Mouse (Mus musculus): ENCODE data around the gene Slc6a5. TPM values are rescaled to one million over a fixed set of nuclear protein-coding genes. Genes with fewer than 3 reads are reported as not detected.

Gene Slc6a5
- polyA plus RNA-seq, 1 experiment from 2014 or later, result 5.4 TPM

DNA sequence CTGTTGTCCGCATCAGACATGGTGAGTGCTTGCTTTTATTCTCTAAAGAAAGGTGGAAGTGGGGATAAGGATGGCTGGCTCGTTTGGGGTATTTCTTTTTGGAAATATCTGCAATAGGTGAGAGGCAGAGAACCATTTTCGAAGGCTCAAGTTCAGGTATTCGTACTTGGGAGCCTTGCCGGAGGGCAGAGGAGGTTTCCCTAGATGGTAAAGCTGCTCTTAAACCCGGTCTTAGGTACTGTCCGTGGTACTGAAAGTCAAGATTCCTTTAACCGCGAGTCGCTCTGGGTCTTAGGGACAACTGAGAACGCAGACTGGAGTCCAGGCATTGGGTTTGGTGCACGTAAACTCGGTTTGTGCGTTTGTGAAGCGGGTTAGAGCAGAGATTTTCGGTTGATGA is 415 bp downstream of the Slc6a5 start:
- Histone ChIP-seq H3K27me3 (ENCODE audit: control insufficient read depth, insufficient read depth, low read length) (peaks cover 96% of the 10 kb centered on the region), H3K4me3 (ENCODE audit: low read depth, low read length) (peak overlapping the region; percentile 35), H3K4me1 (replicated peaks; ENCODE audit: control insufficient read depth, insufficient read depth, low read length) (no peaks in the 10 kb centered on the region; the same call in 1 of the 2 replicates), H3K4me2 (replicated peaks; ENCODE audit: low read depth, low read length) (no peak overlapping the region), H3K9ac (ENCODE audit: low read depth, low read length) (peak overlapping the region; percentile 45; the same call in 1 of the 2 replicates), H3K36me3 (ENCODE audit: control insufficient read depth, insufficient read depth, low read length) (no peaks in the 10 kb centered on the region), H3K9me3 (ENCODE audit: control insufficient read depth, low read length) (no peaks in the 10 kb centered on the region), H3K27ac (ENCODE audit: low read depth, low read length) (peak overlapping the region; percentile 60; the same call in 1 of the 2 replicates)
- DNase-seq (ENCODE audit: low spot score), result peak; percentile 83
- no peak for ATAC-seq (ENCODE audit: low FRiP score)
- WGBS, result under 1% methylated on average over 16 of the region's 16 CpGs

DNA sequence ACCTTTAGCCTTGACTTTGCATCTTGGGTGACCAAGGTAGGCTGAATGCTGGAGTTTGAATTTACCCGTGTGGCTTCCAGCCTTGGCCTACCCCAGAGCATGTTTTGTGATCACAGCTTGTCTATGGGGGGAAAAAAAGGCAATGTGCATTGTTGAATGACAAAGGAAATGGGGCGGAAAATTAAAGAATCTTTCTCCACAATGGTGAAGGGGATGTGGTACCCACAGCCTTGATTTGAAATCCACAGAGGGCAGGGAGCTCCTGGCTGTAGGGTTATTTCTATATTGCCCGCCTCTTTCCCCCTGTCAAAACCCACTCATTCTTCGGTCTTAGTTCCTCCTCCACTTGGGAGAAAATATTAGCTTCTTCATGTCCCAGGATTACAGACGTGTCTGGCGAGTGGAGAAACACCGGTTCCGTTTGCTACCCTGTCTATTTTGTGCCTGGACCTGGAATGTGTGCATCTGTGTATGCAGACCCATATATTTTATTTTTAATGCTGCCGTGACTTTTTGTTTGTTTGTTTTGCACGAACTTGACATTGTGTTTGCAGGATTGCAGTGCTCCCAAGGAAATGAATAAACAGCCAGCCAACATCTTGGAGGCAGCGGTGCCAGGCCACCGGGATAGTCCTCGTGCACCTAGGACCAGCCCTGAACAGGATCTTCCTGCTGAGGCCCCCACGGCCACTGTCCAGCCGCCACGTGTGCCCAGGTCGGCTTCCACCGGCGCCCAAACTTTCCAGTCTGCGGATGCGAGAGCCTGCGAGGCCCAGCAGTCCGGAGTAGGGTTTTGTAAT is 1.4 kb downstream of the Slc6a5 start:
- H3K9ac ChIP-seq (ENCODE audit: low read depth, low read length), result peak overlapping the region; percentile 50
- no peaks in the 10 kb centered on the region for H3K9me3 ChIP-seq (ENCODE audit: control insufficient read depth, low read length)
- no peaks in the 10 kb centered on the region; the same call in none of the 2 replicates for H3K4me1 ChIP-seq (replicated peaks; ENCODE audit: control insufficient read depth, insufficient read depth, low read length)
- H3K27ac ChIP-seq (ENCODE audit: low read depth, low read length), result peak overlapping the region; percentile 68
- DNase-seq (ENCODE audit: low spot score) (peak; percentile 54), ATAC-seq (ENCODE audit: low FRiP score) (no peak)
- H3K4me3 ChIP-seq (ENCODE audit: low read depth, low read length), result peak overlapping the region; percentile 35
- WGBS, result 1% methylated on average over 23 of the region's 23 CpGs
- H3K27me3 ChIP-seq (ENCODE audit: control insufficient read depth, insufficient read depth, low read length), result peaks cover 98% of the 10 kb centered on the region
- no peaks in the 10 kb centered on the region for H3K36me3 ChIP-seq (ENCODE audit: control insufficient read depth, insufficient read depth, low read length)
- H3K4me2 ChIP-seq (replicated peaks; ENCODE audit: low read depth, low read length), result no peak overlapping the region; the same call in 1 of the 2 replicates

DNA sequence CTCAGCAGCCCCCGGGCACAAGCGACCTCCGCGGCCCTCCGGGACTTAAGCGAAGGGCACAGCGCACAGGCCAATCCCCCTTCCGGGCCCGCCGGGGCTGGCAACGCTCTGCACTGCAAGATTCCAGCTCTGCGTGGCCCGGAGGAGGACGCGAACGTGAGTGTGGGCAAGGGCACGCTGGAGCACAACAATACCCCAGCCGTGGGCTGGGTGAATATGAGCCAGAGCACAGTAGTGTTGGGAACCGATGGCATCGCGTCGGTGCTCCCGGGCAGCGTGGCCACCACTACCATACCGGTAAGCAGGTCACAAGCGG is 2.0 kb downstream of the Slc6a5 start:
- Histone ChIP-seq H3K4me3 (ENCODE audit: low read depth, low read length) (peak overlapping the region; percentile 35), H3K9me3 (ENCODE audit: control insufficient read depth, low read length) (no peaks in the 10 kb centered on the region), H3K9ac (ENCODE audit: low read depth, low read length) (peak overlapping the region; percentile 50), H3K27ac (ENCODE audit: low read depth, low read length) (peak overlapping the region; percentile 68), H3K27me3 (ENCODE audit: control insufficient read depth, insufficient read depth, low read length) (peaks cover 98% of the 10 kb centered on the region), H3K4me2 (replicated peaks; ENCODE audit: low read depth, low read length) (no peak overlapping the region; the same call in 1 of the 2 replicates), H3K4me1 (replicated peaks; ENCODE audit: control insufficient read depth, insufficient read depth, low read length) (no peaks in the 10 kb centered on the region; the same call in none of the 2 replicates), H3K36me3 (ENCODE audit: control insufficient read depth, insufficient read depth, low read length) (no peaks in the 10 kb centered on the region)
- DNase-seq (ENCODE audit: low spot score), result peak; percentile 53
- under 1% methylated on average over 26 of the region's 26 CpGs for WGBS
- no peak for ATAC-seq (ENCODE audit: low FRiP score)

DNA sequence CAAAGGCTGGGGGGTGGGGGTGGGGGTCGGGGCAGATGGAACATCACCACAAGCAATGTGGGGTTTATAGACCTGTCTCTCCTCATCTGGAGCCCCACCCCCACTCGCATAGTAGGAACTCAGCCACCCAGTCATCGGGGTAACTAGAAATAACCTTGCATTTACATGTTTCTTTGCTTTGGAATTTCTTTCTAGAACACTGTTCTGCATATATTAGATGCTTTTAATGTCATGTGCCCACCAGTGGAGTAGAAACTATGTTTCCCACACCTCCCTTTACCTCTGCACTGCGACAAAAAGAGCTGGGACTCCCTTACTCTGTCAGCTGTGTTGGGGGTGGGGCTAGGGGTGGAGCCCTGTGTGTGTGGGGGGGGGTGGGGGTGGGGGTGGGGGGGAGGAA is 3.2 kb downstream of the Slc6a5 start:
- 0 out of 2 replicates have a peak overlapping the region, but pooled peaks have one; percentile 4 for H3K9ac ChIP-seq (ENCODE audit: low read depth, low read length)
- peak overlapping the region; percentile 68; the same call in 1 of the 2 replicates for H3K27ac ChIP-seq (ENCODE audit: low read depth, low read length)
- H3K9me3 ChIP-seq (ENCODE audit: control insufficient read depth, low read length), result no peaks in the 10 kb centered on the region
- H3K27me3 ChIP-seq (ENCODE audit: control insufficient read depth, insufficient read depth, low read length), result peaks cover 97% of the 10 kb centered on the region
- 2% methylated on average over 4 of the region's 4 CpGs for WGBS
- H3K4me2 ChIP-seq (replicated peaks; ENCODE audit: low read depth, low read length), result no peak overlapping the region
- H3K4me1 ChIP-seq (replicated peaks; ENCODE audit: control insufficient read depth, insufficient read depth, low read length), result no peaks in the 10 kb centered on the region; the same call in none of the 2 replicates
- no peak for ATAC-seq (ENCODE audit: low FRiP score)
- H3K4me3 ChIP-seq (ENCODE audit: low read depth, low read length), result peak overlapping the region; percentile 35
- no peak for DNase-seq (ENCODE audit: low spot score)
- no peaks in the 10 kb centered on the region for H3K36me3 ChIP-seq (ENCODE audit: control insufficient read depth, insufficient read depth, low read length)

DNA sequence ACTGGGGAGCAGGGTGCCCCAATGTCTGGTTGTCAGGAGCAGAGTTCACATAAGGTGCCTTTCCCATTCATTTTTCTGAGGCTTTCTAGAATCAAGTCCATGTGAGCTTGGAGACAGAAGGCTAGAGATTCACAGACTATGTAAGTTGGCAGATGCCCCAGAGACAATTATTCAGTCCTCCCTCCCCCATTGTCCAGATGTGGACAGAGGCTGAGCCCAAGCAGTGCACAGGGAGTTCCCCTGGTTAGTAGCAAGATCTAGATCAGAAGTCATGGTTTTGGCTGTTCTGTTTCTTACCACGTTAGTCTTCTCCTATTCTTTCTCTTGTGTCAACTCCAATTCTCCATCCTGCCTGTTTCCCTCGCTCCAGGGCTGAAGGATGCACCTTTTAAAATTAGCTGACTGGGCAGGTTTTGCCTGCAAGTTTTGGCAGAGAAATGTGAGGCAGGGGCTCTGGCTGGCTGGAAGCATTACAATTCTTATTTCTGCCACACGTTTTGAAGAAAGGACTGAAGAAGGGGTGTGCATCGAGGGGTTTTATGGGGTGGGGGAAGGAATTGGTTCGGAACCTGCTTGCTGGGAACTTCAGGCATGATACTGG is 3.9 kb downstream of the Slc6a5 start:
- peak overlapping the region; percentile 21; the same call in 1 of the 2 replicates for H3K4me2 ChIP-seq (replicated peaks; ENCODE audit: low read depth, low read length)
- 1% methylated on average over 5 of the region's 5 CpGs for WGBS
- H3K27me3 ChIP-seq (ENCODE audit: control insufficient read depth, insufficient read depth, low read length), result peaks cover 96% of the 10 kb centered on the region
- no peak overlapping the region for H3K9ac ChIP-seq (ENCODE audit: low read depth, low read length)
- peak overlapping the region; percentile 24 for H3K4me3 ChIP-seq (ENCODE audit: low read depth, low read length)
- H3K4me1 ChIP-seq (replicated peaks; ENCODE audit: control insufficient read depth, insufficient read depth, low read length), result no peaks in the 10 kb centered on the region; the same call in none of the 2 replicates
- DNase-seq (ENCODE audit: low spot score), result peak; percentile 28
- H3K27ac ChIP-seq (ENCODE audit: low read depth, low read length), result no peak overlapping the region
- H3K9me3 ChIP-seq (ENCODE audit: control insufficient read depth, low read length), result no peaks in the 10 kb centered on the region
- no peaks in the 10 kb centered on the region for H3K36me3 ChIP-seq (ENCODE audit: control insufficient read depth, insufficient read depth, low read length)
- no peak for ATAC-seq (ENCODE audit: low FRiP score)

DNA sequence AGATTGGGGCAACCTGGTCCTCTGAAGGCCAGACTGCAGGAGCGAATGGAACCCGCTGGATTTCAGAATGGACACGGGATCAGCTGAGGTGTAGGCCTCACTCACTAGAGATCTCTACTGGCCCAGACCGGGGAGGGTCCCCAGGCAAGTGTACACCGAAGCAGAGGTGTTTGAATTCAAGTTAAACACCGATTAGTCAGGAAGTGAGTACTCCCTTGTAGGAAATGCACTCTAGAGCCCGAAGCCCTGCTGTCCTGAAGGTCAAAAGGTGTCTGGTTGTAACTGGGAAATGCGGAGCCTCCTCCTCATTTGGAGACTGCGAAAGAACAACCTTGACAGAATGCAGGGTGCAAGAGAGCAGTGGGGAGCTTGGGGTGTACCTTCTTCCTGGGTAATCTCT is 5.0 kb downstream of the Slc6a5 start:
- WGBS, result 2% methylated on average over 9 of the region's 9 CpGs

DNA sequence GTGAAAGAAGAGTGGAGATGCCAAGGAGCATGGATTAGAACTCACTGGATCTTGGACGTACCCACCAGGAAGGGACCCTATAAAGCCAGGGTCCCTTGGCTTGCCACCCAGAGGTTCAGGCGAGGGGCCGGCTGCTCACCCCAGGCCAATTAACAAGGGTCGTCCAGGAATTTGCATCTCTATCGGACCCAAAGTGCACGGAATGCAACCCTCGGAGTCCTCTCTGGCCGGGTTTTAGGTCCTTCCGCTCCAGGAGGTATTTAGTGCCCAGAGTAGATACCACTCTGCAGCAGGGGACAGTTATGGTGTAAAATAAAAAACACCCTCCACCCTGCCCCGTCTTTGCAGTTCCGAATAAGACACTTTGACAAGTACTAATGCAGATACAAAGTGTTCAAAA is 5.5 kb downstream of the Slc6a5 start:
- Histone ChIP-seq H3K36me3 (ENCODE audit: control insufficient read depth, insufficient read depth, low read length) (no peaks in the 10 kb centered on the region), H3K27me3 (ENCODE audit: control insufficient read depth, insufficient read depth, low read length) (peaks cover 81% of the 10 kb centered on the region), H3K4me1 (replicated peaks; ENCODE audit: control insufficient read depth, insufficient read depth, low read length) (no peaks in the 10 kb centered on the region; the same call in none of the 2 replicates), H3K4me2 (replicated peaks; ENCODE audit: low read depth, low read length) (peak overlapping the region; percentile 24; the same call in 1 of the 2 replicates), H3K27ac (ENCODE audit: low read depth, low read length) (no peak overlapping the region), H3K4me3 (ENCODE audit: low read depth, low read length) (peak overlapping the region; percentile 16), H3K9me3 (ENCODE audit: control insufficient read depth, low read length) (peaks cover 4% of the 10 kb centered on the region; the same call in 1 of the 2 replicates), H3K9ac (ENCODE audit: low read depth, low read length) (no peak overlapping the region; the same call in 1 of the 2 replicates)
- under 1% methylated on average over 11 of the region's 11 CpGs for WGBS
- no peak for ATAC-seq (ENCODE audit: low FRiP score)
- DNase-seq (ENCODE audit: low spot score), result peak; percentile 32

More for the DNA sequence above, 5.0 kb downstream of the Slc6a5 start:
- peak; percentile 24 for DNase-seq (ENCODE audit: low spot score)
- Histone ChIP-seq H3K9ac (ENCODE audit: low read depth, low read length) (peak overlapping the region; percentile 19; the same call in 1 of the 2 replicates), H3K27me3 (ENCODE audit: control insufficient read depth, insufficient read depth, low read length) (peaks cover 87% of the 10 kb centered on the region), H3K27ac (ENCODE audit: low read depth, low read length) (no peak overlapping the region), H3K4me2 (replicated peaks; ENCODE audit: low read depth, low read length) (peak overlapping the region; percentile 21), H3K4me1 (replicated peaks; ENCODE audit: control insufficient read depth, insufficient read depth, low read length) (no peaks in the 10 kb centered on the region; the same call in none of the 2 replicates), H3K4me3 (ENCODE audit: low read depth, low read length) (peak overlapping the region; percentile 24), H3K36me3 (ENCODE audit: control insufficient read depth, insufficient read depth, low read length) (no peaks in the 10 kb centered on the region), H3K9me3 (ENCODE audit: control insufficient read depth, low read length) (peaks cover 4% of the 10 kb centered on the region; the same call in 1 of the 2 replicates)
- no peak for ATAC-seq (ENCODE audit: low FRiP score)

DNA sequence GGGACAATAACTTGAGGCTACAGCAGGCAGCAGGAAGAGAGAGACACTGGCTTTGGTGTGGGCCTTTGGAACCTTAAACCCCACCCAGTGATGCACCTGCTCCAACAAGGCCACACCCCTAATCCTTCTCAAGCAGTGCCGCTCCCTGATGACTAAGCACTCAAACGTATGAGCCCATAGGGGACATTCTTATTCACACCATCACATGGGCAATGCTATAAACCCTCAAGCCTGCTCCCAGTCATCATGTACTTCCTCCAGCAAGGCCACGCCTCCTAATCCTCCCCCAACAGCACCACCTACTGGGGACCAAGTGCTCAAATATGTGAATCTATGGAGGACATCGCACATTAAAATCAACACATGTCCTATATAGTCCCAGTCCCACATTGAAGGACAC is 9.5 kb downstream of the Slc6a5 start:
- no peak for ATAC-seq (ENCODE audit: low FRiP score)
- 87% methylated on average over 4 of the region's 4 CpGs for WGBS

More for the DNA sequence above, 9.5 kb downstream of the Slc6a5 start:
- Histone ChIP-seq H3K27me3 (ENCODE audit: control insufficient read depth, insufficient read depth, low read length) (peaks cover 42% of the 10 kb centered on the region), H3K36me3 (ENCODE audit: control insufficient read depth, insufficient read depth, low read length) (no peaks in the 10 kb centered on the region), H3K4me2 (replicated peaks; ENCODE audit: low read depth, low read length) (no peak overlapping the region), H3K9ac (ENCODE audit: low read depth, low read length) (no peak overlapping the region), H3K27ac (ENCODE audit: low read depth, low read length) (no peak overlapping the region), H3K4me3 (ENCODE audit: low read depth, low read length) (no peak overlapping the region), H3K4me1 (replicated peaks; ENCODE audit: control insufficient read depth, insufficient read depth, low read length) (peaks cover 3% of the 10 kb centered on the region; the same call in 1 of the 2 replicates), H3K9me3 (ENCODE audit: control insufficient read depth, low read length) (peaks cover 4% of the 10 kb centered on the region; the same call in 1 of the 2 replicates)
- no peak for DNase-seq (ENCODE audit: low spot score)
